Mouse (Mus musculus): ENCODE data around the gene a. TPM values are rescaled to one million over a fixed set of nuclear protein-coding genes. Genes with fewer than 3 reads are reported as not detected.

a gene
- polyA plus RNA-seq, 1 experiment, result not detected

- no peak for DNase-seq
- Histone ChIP-seq H3K4me1 (ENCODE audit: control insufficient read depth, insufficient read depth, low read length) (peaks cover 2% of the 10 kb centered on the region), H3K4me3 (replicated peaks; ENCODE audit: extremely low read depth, low read depth, low read length) (peak overlapping the region; percentile 98)
- 29% methylated on average over 12 of the region's 12 CpGs for WGBS
- TF ChIP-seq POLR2A (IDR thresholded peaks at IDR 0.05; ENCODE audit: borderline replicate concordance, extremely low read depth, low read depth, low read length) (no peak), CTCF (IDR thresholded peaks at IDR 0.05; ENCODE audit: insufficient read depth, low read length) (no peak)
Observed at GRCm38 (mm10) chr2:155074766-155075330, 283.6 kb downstream of the a start.

- TF ChIP-seq CTCF (IDR thresholded peaks at IDR 0.05; ENCODE audit: insufficient read depth, low read length) (no peak), POLR2A (IDR thresholded peaks at IDR 0.05; ENCODE audit: borderline replicate concordance, extremely low read depth, low read depth, low read length) (no peak)
- peaks cover 2% of the 10 kb centered on the region for H3K4me1 ChIP-seq (ENCODE audit: control insufficient read depth, insufficient read depth, low read length)
- H3K4me3 ChIP-seq (replicated peaks; ENCODE audit: extremely low read depth, low read depth, low read length), result no peak overlapping the region
- 82% methylated on average over 6 of the region's 6 CpGs for WGBS
- DNase-seq, result no peak
Observed at GRCm38 (mm10) chr2:155075649-155076048, 284.4 kb downstream of the a start.

DNA sequence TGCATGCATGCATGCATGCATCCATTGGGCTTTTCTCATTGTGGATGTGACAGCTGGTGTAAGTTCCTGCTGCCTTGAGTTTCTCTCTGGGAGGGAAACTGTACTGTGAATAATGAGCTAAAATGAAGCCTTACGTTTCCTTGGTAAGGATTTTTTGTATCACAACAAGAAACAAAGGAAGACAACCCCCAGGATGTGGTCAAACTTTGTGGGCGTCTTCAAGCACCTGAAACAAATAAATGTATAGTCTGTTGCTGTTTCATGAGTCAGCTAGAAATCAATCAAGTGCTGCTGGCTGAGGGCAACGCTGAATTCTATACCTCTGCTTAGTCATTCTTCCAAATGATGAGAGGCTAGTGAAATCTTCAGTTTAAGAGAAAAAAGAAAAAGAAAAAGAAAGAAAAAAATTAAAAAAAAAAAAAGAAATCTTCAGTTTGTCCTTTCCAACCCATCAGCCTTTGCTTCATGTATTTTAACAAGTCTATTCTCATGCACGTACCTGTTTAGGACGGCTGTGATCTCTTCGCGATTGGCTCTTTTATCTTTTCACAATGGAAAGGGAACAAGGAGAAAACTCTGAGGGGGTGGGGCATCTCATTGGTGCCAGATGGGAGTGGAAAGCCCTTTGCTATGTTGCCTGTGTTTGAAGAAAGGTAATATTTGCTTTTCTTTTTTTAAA is 288.4 kb downstream of the a start:
- WGBS, result 32% methylated on average over 7 of the region's 7 CpGs
- DNase-seq, result no peak
- no peaks in the 10 kb centered on the region; the same call in 1 of the 2 replicates for H3K4me1 ChIP-seq (ENCODE audit: control insufficient read depth, insufficient read depth, low read length)
- TF ChIP-seq POLR2A (IDR thresholded peaks at IDR 0.05; ENCODE audit: borderline replicate concordance, extremely low read depth, low read depth, low read length), result no peak
- TF ChIP-seq CTCF (IDR thresholded peaks at IDR 0.05; ENCODE audit: insufficient read depth, low read length), result no peak
- no peak overlapping the region for H3K4me3 ChIP-seq (replicated peaks; ENCODE audit: extremely low read depth, low read depth, low read length)

DNA sequence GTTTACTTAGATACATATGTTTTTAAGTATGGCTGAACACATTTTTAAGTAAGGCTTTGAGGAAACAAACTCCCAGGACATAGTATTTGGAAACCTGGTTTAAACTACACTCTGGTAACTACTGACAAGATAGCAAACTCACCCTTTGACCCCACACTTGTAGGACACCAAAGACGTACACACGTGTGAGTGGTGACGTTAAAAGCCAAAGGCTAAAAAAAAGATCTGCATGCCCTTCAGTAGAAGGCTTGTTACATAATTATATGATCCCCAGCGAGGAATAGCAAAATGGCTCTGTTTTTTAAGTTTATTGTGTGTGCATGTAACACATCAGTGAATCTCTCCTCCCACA is 289.0 kb downstream of the a start:
- Histone ChIP-seq H3K4me1 (ENCODE audit: control insufficient read depth, insufficient read depth, low read length) (no peaks in the 10 kb centered on the region; the same call in 1 of the 2 replicates), H3K4me3 (replicated peaks; ENCODE audit: extremely low read depth, low read depth, low read length) (no peak overlapping the region)
- TF ChIP-seq POLR2A (IDR thresholded peaks at IDR 0.05; ENCODE audit: borderline replicate concordance, extremely low read depth, low read depth, low read length), result no peak
- TF ChIP-seq CTCF (IDR thresholded peaks at IDR 0.05; ENCODE audit: insufficient read depth, low read length), result no peak
- DNase-seq, result no peak
- WGBS, result 52% methylated on average over 4 of the region's 4 CpGs

- TF ChIP-seq CTCF (IDR thresholded peaks at IDR 0.05; ENCODE audit: insufficient read depth, low read length), result no peak
- no peak for TF ChIP-seq POLR2A (IDR thresholded peaks at IDR 0.05; ENCODE audit: borderline replicate concordance, extremely low read depth, low read depth, low read length)
- Histone ChIP-seq H3K4me3 (replicated peaks; ENCODE audit: extremely low read depth, low read depth, low read length) (no peak overlapping the region), H3K4me1 (ENCODE audit: control insufficient read depth, insufficient read depth, low read length) (no peaks in the 10 kb centered on the region; the same call in 1 of the 2 replicates)
- WGBS, result 78% methylated on average over 3 of the region's 3 CpGs
- no peak for DNase-seq
Observed at GRCm38 (mm10) chr2:155081056-155081455, 289.9 kb downstream of the a start.

GRCm38 (mm10) chr2:155082121-155082803 is 291.1 kb downstream of the a start:
- TF ChIP-seq CTCF (IDR thresholded peaks at IDR 0.05; ENCODE audit: insufficient read depth, low read length), result peak; percentile 72
- TF ChIP-seq POLR2A (IDR thresholded peaks at IDR 0.05; ENCODE audit: borderline replicate concordance, extremely low read depth, low read depth, low read length), result no peak
- no peak overlapping the region for H3K4me3 ChIP-seq (replicated peaks; ENCODE audit: extremely low read depth, low read depth, low read length)
- peak; percentile 57 for DNase-seq
- H3K4me1 ChIP-seq (ENCODE audit: control insufficient read depth, insufficient read depth, low read length), result no peaks in the 10 kb centered on the region; the same call in 1 of the 2 replicates
- WGBS, result 17% methylated on average over 8 of the region's 8 CpGs

GRCm38 (mm10) chr2:155084546-155084945 is 293.3 kb downstream of the a start:
- TF ChIP-seq POLR2A (IDR thresholded peaks at IDR 0.05; ENCODE audit: borderline replicate concordance, extremely low read depth, low read depth, low read length), result no peak
- no peak for TF ChIP-seq CTCF (IDR thresholded peaks at IDR 0.05; ENCODE audit: insufficient read depth, low read length)
- WGBS, result 86% methylated on average over 5 of the region's 5 CpGs

GRCm38 (mm10) chr2:155086328-155086727 is 295.1 kb downstream of the a start:
- 77% methylated on average over 5 of the region's 5 CpGs for WGBS
- no peak for DNase-seq
- no peaks in the 10 kb centered on the region; the same call in 1 of the 2 replicates for H3K4me1 ChIP-seq (ENCODE audit: control insufficient read depth, insufficient read depth, low read length)

More at GRCm38 (mm10) chr2:155084546-155084945, 293.3 kb downstream of the a start:
- DNase-seq, result no peak
- Histone ChIP-seq H3K4me1 (ENCODE audit: control insufficient read depth, insufficient read depth, low read length) (no peaks in the 10 kb centered on the region; the same call in 1 of the 2 replicates), H3K4me3 (replicated peaks; ENCODE audit: extremely low read depth, low read depth, low read length) (no peak overlapping the region)

DNA sequence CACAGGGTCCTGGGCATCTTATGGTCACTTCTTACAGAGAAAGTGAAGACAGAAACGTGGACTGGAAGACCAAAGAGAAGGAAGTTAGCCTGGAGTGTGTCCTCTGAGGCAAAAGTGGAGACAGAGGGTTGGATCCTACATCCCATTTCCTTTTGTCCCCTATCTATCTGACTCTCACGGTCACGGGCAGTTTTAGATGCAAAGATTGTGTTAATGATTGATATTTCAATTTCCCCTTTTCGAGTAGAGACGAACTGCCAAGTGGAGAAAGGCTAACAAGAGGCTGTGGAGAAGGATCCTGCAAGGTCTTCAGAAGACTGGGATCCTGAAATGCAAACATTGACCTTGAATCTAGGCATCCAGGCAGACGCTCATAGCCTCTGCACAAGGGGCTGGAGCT is 297.1 kb downstream of the a start:
- H3K4me1 ChIP-seq (ENCODE audit: control insufficient read depth, insufficient read depth, low read length), result no peaks in the 10 kb centered on the region; the same call in 1 of the 2 replicates
- WGBS, result 50% methylated on average over 6 of the region's 6 CpGs
- H3K4me3 ChIP-seq (replicated peaks; ENCODE audit: extremely low read depth, low read depth, low read length), result no peak overlapping the region
- no peak for DNase-seq
- TF ChIP-seq POLR2A (IDR thresholded peaks at IDR 0.05; ENCODE audit: borderline replicate concordance, extremely low read depth, low read depth, low read length), result no peak
- no peak for TF ChIP-seq CTCF (IDR thresholded peaks at IDR 0.05; ENCODE audit: insufficient read depth, low read length)

More at GRCm38 (mm10) chr2:155086328-155086727, 295.1 kb downstream of the a start:
- TF ChIP-seq POLR2A (IDR thresholded peaks at IDR 0.05; ENCODE audit: borderline replicate concordance, extremely low read depth, low read depth, low read length) (no peak), CTCF (IDR thresholded peaks at IDR 0.05; ENCODE audit: insufficient read depth, low read length) (no peak)
- no peak overlapping the region for H3K4me3 ChIP-seq (replicated peaks; ENCODE audit: extremely low read depth, low read depth, low read length)
